Mouse (Mus musculus) heart, postnatal 0 days (tissue): ENCODE data around the gene Oas1f.

Source experiments
- CTCF ChIP-seq: IDR thresholded peaks from 2 replicates; pipeline ENCODE4 v1.5.1; 2016; ENCODE audit warnings: antibody characterized with exemption, control low read depth, low read depth
- EP300 ChIP-seq: IDR thresholded peaks from 2 replicates; pipeline ENCODE4 v1.6.1; 2016; ENCODE audit warnings: antibody characterized with exemption, low read depth

GRCm38 (mm10) chr5:120818999-120819398 is 28.2 kb upstream of the Oas1f start:
- TF ChIP-seq CTCF (no peak), EP300 (no peak)
